Mouse (Mus musculus) heart, postnatal 0 days (tissue): ENCODE data around the gene Slc16a3.

ENCODE experiments used
- CTCF ChIP-seq: IDR thresholded peaks from 2 replicates; pipeline ENCODE4 v1.5.1; 2016; ENCODE audit warnings: antibody characterized with exemption, control low read depth, low read depth
- EP300 ChIP-seq: IDR thresholded peaks from 2 replicates; pipeline ENCODE4 v1.6.1; 2016; ENCODE audit warnings: antibody characterized with exemption, low read depth

GRCm38 (mm10) chr11:121001966-121002365, 53.7 kb downstream of the Slc16a3 start:
- TF ChIP-seq CTCF, result no peak
- no peak for TF ChIP-seq EP300
